Mouse (Mus musculus) heart, adult 2 months (tissue): ENCODE measurements around the gene Zfp281. TPM values are rescaled to one million over a fixed set of nuclear protein-coding genes. Genes with fewer than 3 reads are reported as not detected.

ENCODE experiments used
- DNase-seq, 2 experiments: peaks; one replicate each; pipeline ENCODE4 v3.0.0; 2021
- H3K27ac ChIP-seq: fragments of 200-600 bp; 2 replicates; pipeline ENCODE4 v1.8.1; 2022
- H3K27me3 ChIP-seq: fragments of 200-500 bp; 2 replicates; pipeline ENCODE4 v1.6.1; 2012; ENCODE audit warnings: mild to moderate bottlenecking, low read length, inconsistent platforms, mixed read lengths; ENCODE audit not compliant: control insufficient read depth, insufficient read depth
- H3K36me3 ChIP-seq: fragments of 200-500 bp; 2 replicates; pipeline ENCODE4 v1.6.1; 2012; ENCODE audit warnings: low read length, inconsistent platforms; ENCODE audit not compliant: control insufficient read depth, insufficient read depth
- H3K4me1 ChIP-seq: fragments of 200-500 bp; 2 replicates; pipeline ENCODE4 v1.6.1; 2011; ENCODE audit warnings: low read length; ENCODE audit not compliant: control insufficient read depth, insufficient read depth
- H3K4me3 ChIP-seq: fragments of 200-600 bp; 2 replicates; pipeline ENCODE4 v1.8.1; 2022
- H3K79me2 ChIP-seq: fragments of 200-500 bp; replicated peaks from 2 replicates; pipeline ENCODE4 v1.6.1; 2012; ENCODE audit warnings: mild to moderate bottlenecking, inconsistent platforms, low read length, moderate library complexity, mixed read lengths; ENCODE audit not compliant: control insufficient read depth, insufficient read depth
- H3K9ac ChIP-seq: fragments of 200-500 bp; 2 replicates; pipeline ENCODE4 v1.6.1; 2012; ENCODE audit warnings: low read depth, mild to moderate bottlenecking, control low read depth, inconsistent platforms, low read length, mixed read lengths
- CTCF ChIP-seq: fragments of 200-600 bp; IDR thresholded peaks from 2 replicates; pipeline ENCODE4 v1.8.1; 2022; ENCODE audit warnings: antibody characterized with exemption, mild to moderate bottlenecking, moderate library complexity
- EP300 ChIP-seq: fragments of 200-500 bp; IDR thresholded peaks from 2 replicates; pipeline ENCODE4 v1.6.1; 2011; ENCODE audit warnings: low read depth, low read length, control low read depth; ENCODE audit not compliant: insufficient read depth
- POLR2A ChIP-seq: fragments of 200-500 bp; IDR thresholded peaks from 2 replicates; pipeline ENCODE4 v1.6.1; 2011; ENCODE audit warnings: mild to moderate bottlenecking, low read depth, low read length, control low read depth; ENCODE audit not compliant: insufficient read depth
- WGBS: fragments of 180-500 bp; shearing (Covaris S2); methylation state at CpG from one replicate; pipeline ENCODE4 v1.1.7; 2018; 5-methylcytosine and 5-hydroxymethylcytosine counted together
- intact Hi-C: fragments of 180-260 bp; cut with DNase I; formaldehyde crosslinking; loops from one replicate; pipeline ENCODE4 v1.15.1; 2025
- polyA plus RNA-seq: library from polyadenylated mRNA; depleted of rRNA; stranded (reverse); fragments of >200 nt; gene quantifications from 2 replicates; pipeline ENCODE4 v1.2.3, GENCODE M21; 2012
- total RNA-seq, 2 experiments: library from RNA; stranded (reverse); gene quantifications; 2 replicates each; pipeline ENCODE4 v1.2.3; 2021

Zfp281 gene
- total and polyA plus RNA-seq, 3 experiments = 2.1 to 10.1 (median 9.9) TPM

DNA sequence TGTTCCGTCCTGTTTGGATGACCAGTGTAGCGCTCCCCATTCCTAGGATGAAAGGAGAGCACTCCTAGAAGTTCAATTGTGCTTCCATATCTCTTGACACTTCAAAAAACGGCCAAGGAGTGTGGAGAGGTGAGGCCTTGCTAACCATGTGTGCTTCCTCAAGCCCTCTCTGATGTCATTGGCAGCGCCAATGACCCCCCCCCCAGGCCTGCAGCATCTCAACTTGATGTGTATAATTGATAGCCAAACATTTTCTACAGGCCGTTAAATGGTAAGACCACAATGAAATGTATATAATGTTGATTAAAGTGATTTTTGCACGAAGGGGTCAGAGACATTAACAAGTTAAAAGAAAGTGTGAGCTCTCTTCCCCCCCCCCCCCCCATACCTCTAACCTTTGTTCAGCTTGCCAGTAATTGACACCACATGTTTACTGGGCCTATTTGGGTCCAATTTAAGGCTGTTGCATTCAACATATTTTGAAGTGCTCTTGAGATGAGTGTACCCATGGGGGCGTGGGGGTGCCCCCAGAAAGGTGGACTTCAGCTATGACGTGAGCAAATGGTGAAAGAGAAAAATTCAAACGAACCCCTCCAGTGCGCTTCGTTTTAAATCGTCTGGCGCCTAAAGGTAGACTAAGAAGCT, 36.8 kb upstream of the Zfp281 start:
- Histone ChIP-seq H3K9ac (no peak overlapping the region), H3K4me3 (no peak overlapping the region), H3K4me1 (no peaks in the 10 kb centered on the region), H3K27ac (no peak overlapping the region), H3K79me2 (no peaks in the 10 kb centered on the region), H3K36me3 (no peaks in the 10 kb centered on the region), H3K27me3 (no peaks in the 10 kb centered on the region)
- intact Hi-C loops = no loop called here
- no peak for DNase-seq
- 85% methylated on average over 13 of the region's 13 CpGs for WGBS
- no peak for TF ChIP-seq POLR2A
- TF ChIP-seq CTCF = no peak
- no peak for TF ChIP-seq EP300

DNA sequence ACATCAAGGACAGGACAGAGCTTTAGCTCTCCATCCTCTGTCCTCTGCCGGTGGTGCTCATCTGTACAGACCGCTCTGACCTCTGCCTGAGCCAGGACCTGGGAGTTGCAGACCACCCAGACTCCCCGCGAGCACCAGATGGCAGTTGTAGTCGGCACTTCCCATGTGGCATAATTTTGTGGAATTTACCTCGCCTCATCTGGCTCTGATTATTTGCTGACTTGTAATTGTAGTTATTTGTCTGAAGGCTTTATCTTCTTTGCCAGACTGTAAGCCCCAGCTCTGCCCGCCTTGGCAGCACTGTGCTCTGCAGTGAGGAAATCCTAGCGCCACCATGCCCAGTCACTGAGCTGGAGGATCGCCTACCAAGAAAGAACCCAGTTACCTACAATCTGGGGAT, 35.8 kb upstream of the Zfp281 start:
- Histone ChIP-seq H3K9ac (no peak overlapping the region), H3K4me1 (no peaks in the 10 kb centered on the region), H3K36me3 (no peaks in the 10 kb centered on the region), H3K27ac (no peak overlapping the region), H3K4me3 (no peak overlapping the region), H3K79me2 (no peaks in the 10 kb centered on the region), H3K27me3 (no peaks in the 10 kb centered on the region)
- intact Hi-C loops = no loop called here
- DNase-seq = no peak
- 13% methylated on average over 9 of the region's 9 CpGs for WGBS
- TF ChIP-seq EP300 (no peak), POLR2A (no peak), CTCF (no peak)

DNA sequence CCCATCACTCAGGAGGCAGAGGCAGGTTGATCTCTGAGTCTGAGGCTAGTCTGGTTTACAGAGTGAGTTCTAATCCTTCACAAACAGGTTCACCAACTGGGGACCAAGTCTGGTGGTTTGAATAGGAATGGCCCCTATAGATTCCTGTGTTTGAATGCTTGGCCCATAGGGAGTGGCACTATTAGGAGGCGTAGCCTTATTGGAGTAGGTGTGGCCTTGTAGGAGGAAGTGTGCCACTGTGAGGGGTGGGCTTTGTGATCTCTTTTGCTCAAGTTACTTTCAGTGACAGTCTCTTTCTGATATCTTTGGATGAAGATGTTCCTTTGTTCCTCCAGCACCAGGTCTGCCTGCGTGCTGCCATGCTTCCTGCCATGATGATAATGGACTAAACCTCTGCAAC, 32.0 kb upstream of the Zfp281 start:
- DNase-seq = no peak
- no peak overlapping the region for H3K27ac ChIP-seq
- TF ChIP-seq POLR2A = no peak
- no peak for TF ChIP-seq CTCF
- no peak for TF ChIP-seq EP300
- H3K4me3 ChIP-seq = no peak overlapping the region
- intact Hi-C loops = no loop called here
- H3K4me1 ChIP-seq = no peaks in the 10 kb centered on the region
- H3K9ac ChIP-seq = no peak overlapping the region
- H3K79me2 ChIP-seq = no peaks in the 10 kb centered on the region
- no peaks in the 10 kb centered on the region for H3K36me3 ChIP-seq
- no peaks in the 10 kb centered on the region for H3K27me3 ChIP-seq
- 96% methylated on average over 2 of the region's 2 CpGs for WGBS

DNA sequence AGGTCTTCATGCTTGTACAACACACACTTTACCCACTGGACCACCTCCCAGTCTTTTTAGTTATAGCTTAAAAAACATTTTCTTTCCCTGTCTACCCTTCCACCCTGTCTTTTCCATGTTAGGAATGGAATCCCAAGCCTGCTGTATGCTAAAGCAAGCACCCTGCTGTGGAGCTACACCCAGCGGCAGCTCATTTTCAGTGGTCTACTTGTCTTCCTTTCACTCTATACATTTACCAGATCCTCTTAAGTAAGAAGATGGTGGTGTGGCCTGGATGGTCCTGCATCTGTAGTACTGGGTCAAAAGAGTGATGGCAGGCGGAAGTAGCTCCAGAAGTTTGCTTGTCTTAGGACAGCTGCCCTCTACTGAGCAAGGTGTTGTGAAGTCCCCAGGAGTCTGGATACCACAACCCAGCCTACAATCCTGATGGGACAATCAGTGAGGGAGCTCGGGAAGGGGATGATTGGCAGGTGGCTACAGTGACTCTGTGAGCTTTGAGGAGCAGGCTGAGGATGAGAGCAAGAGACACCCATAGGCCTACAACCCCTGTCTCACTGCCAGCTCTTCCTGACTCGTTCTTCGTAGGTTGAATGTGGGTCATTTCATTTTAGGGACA, 30.4 kb upstream of the Zfp281 start:
- no peak overlapping the region for H3K27ac ChIP-seq
- 86% methylated on average over 5 of the region's 5 CpGs for WGBS
- H3K4me3 ChIP-seq = no peak overlapping the region
- H3K4me1 ChIP-seq = no peaks in the 10 kb centered on the region
- no peaks in the 10 kb centered on the region for H3K36me3 ChIP-seq
- DNase-seq = no peak
- no peaks in the 10 kb centered on the region for H3K79me2 ChIP-seq
- intact Hi-C loops = no loop called here
- no peaks in the 10 kb centered on the region for H3K27me3 ChIP-seq
- no peak overlapping the region for H3K9ac ChIP-seq
- no peak for TF ChIP-seq EP300
- TF ChIP-seq POLR2A = no peak
- no peak for TF ChIP-seq CTCF

DNA sequence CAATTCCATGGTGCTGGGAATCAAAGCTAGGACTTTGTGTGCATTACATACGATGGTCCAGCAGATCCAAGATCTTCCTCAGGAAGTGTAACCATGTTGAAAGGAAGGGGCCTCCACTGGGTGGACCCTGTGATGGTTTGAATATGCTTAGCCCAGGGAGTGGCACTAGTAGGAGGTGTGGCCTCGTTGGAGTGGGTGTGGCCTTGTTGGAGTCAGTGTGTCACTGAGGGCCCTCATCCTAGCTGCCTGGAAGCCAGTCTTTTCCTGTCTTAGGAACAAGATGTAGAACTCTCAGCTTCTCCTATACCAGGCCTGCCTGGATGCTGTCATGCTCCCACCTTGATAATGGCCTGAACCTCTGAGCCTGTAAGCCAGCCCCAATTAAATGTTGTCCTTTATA, 27.9 kb upstream of the Zfp281 start:
- no peaks in the 10 kb centered on the region for H3K79me2 ChIP-seq
- H3K27me3 ChIP-seq = no peaks in the 10 kb centered on the region
- H3K36me3 ChIP-seq = no peaks in the 10 kb centered on the region
- TF ChIP-seq POLR2A (no peak), CTCF (no peak), EP300 (no peak)
- no peak for DNase-seq
- WGBS = 45% methylated on average over 2 of the region's 2 CpGs
- intact Hi-C loops = no loop called here
- H3K27ac ChIP-seq = no peak overlapping the region
- no peak overlapping the region for H3K9ac ChIP-seq
- H3K4me3 ChIP-seq = no peak overlapping the region
- no peaks in the 10 kb centered on the region for H3K4me1 ChIP-seq

DNA sequence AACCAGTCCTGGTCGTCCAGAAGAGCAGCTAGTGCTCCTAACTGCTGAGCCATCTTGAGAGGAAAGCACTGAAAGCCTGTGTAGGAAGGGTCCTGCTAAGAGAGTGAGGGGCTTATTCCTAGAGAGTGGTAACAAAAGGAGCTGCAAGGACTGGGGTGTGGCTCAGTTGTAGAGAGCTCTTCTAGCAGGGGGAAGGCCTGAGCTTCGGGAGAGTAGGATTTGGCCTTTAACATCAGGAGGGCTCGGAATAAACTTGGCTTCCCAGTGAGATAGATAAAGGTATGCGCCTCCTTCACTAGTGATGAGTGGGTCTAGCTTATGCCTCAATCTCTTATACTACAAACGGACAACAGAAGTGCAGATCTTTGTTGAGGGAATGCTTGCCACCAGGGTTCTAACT, 26.4 kb upstream of the Zfp281 start:
- H3K9ac ChIP-seq = no peak overlapping the region
- H3K79me2 ChIP-seq = no peaks in the 10 kb centered on the region
- no peak for DNase-seq
- no peak overlapping the region for H3K27ac ChIP-seq
- WGBS = 71% methylated on average over 5 of the region's 5 CpGs
- no peaks in the 10 kb centered on the region for H3K27me3 ChIP-seq
- no peak overlapping the region for H3K4me3 ChIP-seq
- H3K4me1 ChIP-seq = no peaks in the 10 kb centered on the region
- H3K36me3 ChIP-seq = no peaks in the 10 kb centered on the region
- intact Hi-C loops = no loop called here
- TF ChIP-seq EP300 (no peak), POLR2A (no peak), CTCF (no peak)
